In genomic region chr14:30324994-30325393, GRCm38 (mm10) we compare ENCODE assay signal across 25 mouse cellular contexts.
DNase-seq lines count a peak whose midpoint lies in the region; ATAC-seq and TF ChIP-seq lines count a peak whose summit lies in the region.
"Had no signal": no experiment of that assay in that cellular context is flagged by ENCODE, and none has a peak within 500 bp of the region (broad histone marks: within the 10 kb centered on the region; RNA-seq: fewer than 3 reads in every experiment).

No protein-coding gene starts in this region.

- H3K9me3 ChIP-seq in heart, embryonic 12.5 days (replicated peaks), result no peaks in the 10 kb centered on the region
- no peaks in the 10 kb centered on the region for H3K9me3 ChIP-seq in heart, embryonic 11.5 days (replicated peaks; ENCODE audit: control insufficient read depth, low read length)
- H3K9me3 ChIP-seq: heart, embryonic 13.5 days; liver, embryonic 13.5 days; megakaryocyte, embryonic 14.5 days; midbrain, embryonic 13.5 days had no signal

- no peaks in the 10 kb centered on the region for H3K27me3 ChIP-seq in heart, embryonic 12.5 days (replicated peaks)
- H3K27me3 ChIP-seq in heart, embryonic 11.5 days (ENCODE audit: control insufficient read depth, insufficient read depth, low read length), result no peaks in the 10 kb centered on the region
- H3K27me3 ChIP-seq: heart, embryonic 13.5 days; liver, embryonic 13.5 days; midbrain, embryonic 13.5 days had no signal

- TF ChIP-seq CTCF in bone marrow macrophage, adult 2 months (IDR thresholded peaks at IDR 0.05; ENCODE audit: low read depth, low read length), result no peak

- no peak overlapping the region for H3K27ac ChIP-seq in heart, embryonic 12.5 days (ENCODE audit: poor library complexity, severe bottlenecking)
- H3K27ac ChIP-seq in heart, embryonic 11.5 days (ENCODE audit: low read depth, low read length), result no peak overlapping the region
- peak overlapping the region; percentile 50 for H3K27ac ChIP-seq in bone marrow macrophage, adult 2 months (ENCODE audit: insufficient read depth, low read depth, low read length)
- peak overlapping the region; percentile 17 for H3K27ac ChIP-seq in macrophage
- H3K27ac ChIP-seq: hindbrain, postnatal 0 days; liver, embryonic 13.5 days; midbrain, embryonic 13.5 days had no signal

- TF ChIP-seq POLR2A in bone marrow macrophage, adult 2 months (IDR thresholded peaks at IDR 0.05; ENCODE audit: borderline replicate concordance, low read depth, low read length), result no peak

- peaks cover 34% of the 10 kb centered on the region for H3K4me1 ChIP-seq in heart, embryonic 12.5 days (replicated peaks)
- H3K4me1 ChIP-seq in heart, embryonic 11.5 days (ENCODE audit: control insufficient read depth, insufficient read depth, low read length), result peaks cover 22% of the 10 kb centered on the region
- peaks cover 35% of the 10 kb centered on the region for H3K4me1 ChIP-seq in bone marrow macrophage, adult 2 months (ENCODE audit: control insufficient read depth, insufficient read depth, low read length)
- H3K4me1 ChIP-seq: liver, embryonic 13.5 days; megakaryocyte, embryonic 14.5 days; midbrain, embryonic 13.5 days had no signal

- H3K4me2 ChIP-seq in heart, embryonic 12.5 days, result no peak overlapping the region
- no peak overlapping the region for H3K4me2 ChIP-seq in heart, embryonic 11.5 days
- H3K4me2 ChIP-seq: heart, embryonic 13.5 days; liver, embryonic 13.5 days; lung, embryonic 14.5 days; midbrain, embryonic 13.5 days had no signal

- 68% methylated on average over 5 of the region's 5 CpGs for WGBS in heart, embryonic 12.5 days
- 69% methylated on average over 5 of the region's 5 CpGs for WGBS in heart, embryonic 11.5 days (ENCODE audit: insufficient replicate concordance)
- WGBS in macrophage (ENCODE audit: missing documents), result 68% methylated on average over 5 of the region's 5 CpGs

- H3K79me2 ChIP-seq in macrophage (ENCODE audit: inconsistent target), result no peaks in the 10 kb centered on the region

- DNase-seq in MN1 (ENCODE audit: low spot score), result peak; percentile 48
- DNase-seq in urinary bladder, postnatal 10 days (ENCODE audit: low spot score), result no peak
- no peak for DNase-seq in layer of hippocampus, postnatal 10 days (ENCODE audit: low spot score in 2 of 2)
- DNase-seq: adrenal gland, postnatal 10 days; cerebellum, adult 8-10 months; cerebellum, postnatal 36 days; gastrocnemius, postnatal 10 days; kidney, adult 11 months; kidney, postnatal 4 days; liver, embryonic 13.5 days; lung, embryonic 14.5 days; right cerebral cortex, postnatal 14 days; spleen, adult 18-20 months; thymus, adult 18-20 months; thymus, postnatal 36 days had no signal

- H3K36me3 ChIP-seq in heart, embryonic 12.5 days, result no peaks in the 10 kb centered on the region
- H3K36me3 ChIP-seq in heart, embryonic 11.5 days (ENCODE audit: control insufficient read depth, insufficient read depth, low read length), result no peaks in the 10 kb centered on the region
- H3K36me3 ChIP-seq in macrophage (ENCODE audit: inconsistent target), result no peaks in the 10 kb centered on the region
- H3K36me3 ChIP-seq: heart, embryonic 13.5 days; liver, embryonic 13.5 days; midbrain, embryonic 13.5 days had no signal

- ATAC-seq in heart, embryonic 12.5 days (ENCODE audit: insufficient number of reproducible peaks, low FRiP score), result 0 out of 2 replicates have a peak, but pooled peaks have one; percentile 39
- no peak for ATAC-seq in heart, embryonic 11.5 days (replicated peaks; ENCODE audit: insufficient number of reproducible peaks, low FRiP score, low TSS enrichment)
- ATAC-seq: activated CD4-positive, CD25-positive, alpha-beta regulatory T cell, adult 4 months; forebrain, embryonic 14.5 days; hindbrain, postnatal 0 days; midbrain, embryonic 13.5 days had no signal

- no peak overlapping the region for H3K9ac ChIP-seq in heart, embryonic 12.5 days
- no peak overlapping the region for H3K9ac ChIP-seq in heart, embryonic 11.5 days (ENCODE audit: low read depth, low read length)
- H3K9ac ChIP-seq: heart, embryonic 13.5 days; liver, embryonic 13.5 days; lung, embryonic 14.5 days; midbrain, embryonic 13.5 days had no signal

- no peak overlapping the region for H3K4me3 ChIP-seq in heart, embryonic 12.5 days
- H3K4me3 ChIP-seq in heart, embryonic 11.5 days (ENCODE audit: low read depth, low read length), result no peak overlapping the region
- no peak overlapping the region for H3K4me3 ChIP-seq in bone marrow macrophage, adult 2 months (ENCODE audit: insufficient read depth, low read length)
- H3K4me3 ChIP-seq in macrophage (ENCODE audit: inconsistent target), result no peak overlapping the region
- H3K4me3 ChIP-seq: heart, embryonic 13.5 days; liver, embryonic 13.5 days; megakaryocyte, embryonic 14.5 days; midbrain, embryonic 13.5 days had no signal

Comparison
In these comparisons a context has a peak if more than half of its experiments do, and no peak if none do; other contexts are left out.
1. H3K27ac ChIP-seq: peak in bone marrow macrophage, adult 2 months (single experiment) and macrophage (single experiment); none in heart, embryonic 12.5 days (single experiment) and heart, embryonic 11.5 days (single experiment).